ENCODE assay signal across 8 mouse cellular contexts in genomic region chr1:72865900-72866299, GRCm38 (mm10). TPM values are rescaled to one million over a fixed set of nuclear protein-coding genes. Genes with fewer than 3 reads are reported as not detected.
DNase-seq lines count a peak whose midpoint lies in the region; ATAC-seq and TF ChIP-seq lines count a peak whose summit lies in the region.

No protein-coding gene starts in this region.

- no peak for ATAC-seq in embryonic facial prominence, embryonic 13.5 days (ENCODE audit: insufficient number of reproducible peaks, insufficient read depth, low FRiP score, low TSS enrichment, low read depth)
- ATAC-seq in liver, postnatal 0 days, result no peak
- peak; percentile 52 for ATAC-seq in neural tube, embryonic 15.5 days (ENCODE audit: low FRiP score)

- H3K9me3 ChIP-seq in embryonic facial prominence, embryonic 13.5 days, result no peaks in the 10 kb centered on the region
- no peaks in the 10 kb centered on the region for H3K9me3 ChIP-seq in hindbrain, embryonic 10.5 days
- H3K9me3 ChIP-seq in liver, postnatal 0 days (ENCODE audit: low read length), result no peaks in the 10 kb centered on the region
- no peaks in the 10 kb centered on the region for H3K9me3 ChIP-seq in neural tube, embryonic 15.5 days (replicated peaks)

- H3K27me3 ChIP-seq in embryonic facial prominence, embryonic 13.5 days, result peaks cover 4% of the 10 kb centered on the region; the same call in 1 of the 2 replicates
- peaks cover 13% of the 10 kb centered on the region; the same call in 1 of the 2 replicates for H3K27me3 ChIP-seq in hindbrain, embryonic 10.5 days (ENCODE audit: insufficient read depth, poor library complexity, severe bottlenecking)
- H3K27me3 ChIP-seq in liver, postnatal 0 days (ENCODE audit: insufficient read depth, low read length), result peaks cover 12% of the 10 kb centered on the region
- H3K27me3 ChIP-seq in neural tube, embryonic 15.5 days (replicated peaks), result no peaks in the 10 kb centered on the region

- 22% methylated on average over 6 of the region's 6 CpGs for WGBS in embryonic facial prominence, embryonic 13.5 days
- WGBS in hindbrain, embryonic 10.5 days, result 18% methylated on average over 6 of the region's 6 CpGs
- 32% methylated on average over 6 of the region's 6 CpGs for WGBS in liver, postnatal 0 days (ENCODE audit: insufficient replicate concordance)
- 6% methylated on average over 6 of the region's 6 CpGs for WGBS in neural tube, embryonic 15.5 days

- TF ChIP-seq CTCF in layer of hippocampus, adult 2 months (conservative IDR thresholded peaks at IDR 0.05), result peak; percentile 91
- TF ChIP-seq CTCF in bone marrow macrophage, adult 2 months (IDR thresholded peaks at IDR 0.05; ENCODE audit: low read depth, low read length), result peak; percentile 89
- peak; percentile 95 for TF ChIP-seq CTCF in liver, postnatal 0 days (IDR thresholded peaks at IDR 0.05; ENCODE audit: low read depth)

- DNase-seq in layer of hippocampus, adult 2 months (ENCODE audit: low spot score in 2 of 2), result peak; percentile 74 to 86
- DNase-seq in layer of hippocampus, adult 9-10 months (ENCODE audit: low spot score), result no peak
- DNase-seq in hindbrain, embryonic 10.5 days (ENCODE audit: low spot score), result peak; percentile 82
- peak; percentile 78 for DNase-seq in liver, postnatal 0 days
- DNase-seq in thymus, postnatal 4 days, result peak; percentile 77

- H3K4me2 ChIP-seq in embryonic facial prominence, embryonic 13.5 days, result no peak overlapping the region
- H3K4me2 ChIP-seq in liver, postnatal 0 days (ENCODE audit: low read depth, low read length), result no peak overlapping the region
- peak overlapping the region; percentile 31 for H3K4me2 ChIP-seq in neural tube, embryonic 15.5 days

- TF ChIP-seq EP300 in liver, postnatal 0 days (IDR thresholded peaks at IDR 0.05; ENCODE audit: low read depth), result no peak

- peaks cover 57% of the 10 kb centered on the region for H3K36me3 ChIP-seq in embryonic facial prominence, embryonic 13.5 days
- peaks cover 31% of the 10 kb centered on the region for H3K36me3 ChIP-seq in hindbrain, embryonic 10.5 days
- no peaks in the 10 kb centered on the region for H3K36me3 ChIP-seq in liver, postnatal 0 days (replicated peaks; ENCODE audit: insufficient read depth, low read length)
- H3K36me3 ChIP-seq in neural tube, embryonic 15.5 days, result no peaks in the 10 kb centered on the region

- 0 out of 2 replicates have a peak, but pooled peaks cover 5% of the 10 kb centered on the region for H3K4me1 ChIP-seq in bone marrow macrophage, adult 2 months (ENCODE audit: control insufficient read depth, insufficient read depth, low read length)
- H3K4me1 ChIP-seq in embryonic facial prominence, embryonic 13.5 days, result peaks cover 56% of the 10 kb centered on the region
- H3K4me1 ChIP-seq in hindbrain, embryonic 10.5 days (replicated peaks), result peaks cover 60% of the 10 kb centered on the region
- H3K4me1 ChIP-seq in liver, postnatal 0 days (ENCODE audit: insufficient read depth), result peaks cover 9% of the 10 kb centered on the region; the same call in 1 of the 2 replicates
- H3K4me1 ChIP-seq in neural tube, embryonic 15.5 days, result peaks cover 35% of the 10 kb centered on the region

- TF ChIP-seq POLR2A in bone marrow macrophage, adult 2 months (IDR thresholded peaks at IDR 0.05; ENCODE audit: borderline replicate concordance, low read depth, low read length), result no peak

- no peak overlapping the region for H3K27ac ChIP-seq in layer of hippocampus, adult 2 months
- H3K27ac ChIP-seq in bone marrow macrophage, adult 2 months (ENCODE audit: insufficient read depth, low read depth, low read length), result no peak overlapping the region
- H3K27ac ChIP-seq in embryonic facial prominence, embryonic 13.5 days, result 0 out of 2 replicates have a peak overlapping the region, but pooled peaks have one; percentile 17
- H3K27ac ChIP-seq in hindbrain, embryonic 10.5 days, result peak overlapping the region; percentile 66
- H3K27ac ChIP-seq in liver, postnatal 0 days (ENCODE audit: low read depth), result no peak overlapping the region
- H3K27ac ChIP-seq in neural tube, embryonic 15.5 days (replicated peaks), result peak overlapping the region; percentile 33; the same call in 1 of the 2 replicates

- no peak overlapping the region for H3K9ac ChIP-seq in embryonic facial prominence, embryonic 13.5 days
- H3K9ac ChIP-seq in liver, postnatal 0 days (replicated peaks), result no peak overlapping the region
- H3K9ac ChIP-seq in neural tube, embryonic 15.5 days (replicated peaks), result no peak overlapping the region

- no peak overlapping the region for H3K4me3 ChIP-seq in layer of hippocampus, adult 2 months
- no peak overlapping the region for H3K4me3 ChIP-seq in bone marrow macrophage, adult 2 months (ENCODE audit: insufficient read depth, low read length)
- H3K4me3 ChIP-seq in embryonic facial prominence, embryonic 13.5 days, result no peak overlapping the region
- H3K4me3 ChIP-seq in hindbrain, embryonic 10.5 days, result no peak overlapping the region
- no peak overlapping the region for H3K4me3 ChIP-seq in liver, postnatal 0 days (ENCODE audit: low read depth, low read length)
- H3K4me3 ChIP-seq in neural tube, embryonic 15.5 days (replicated peaks), result no peak overlapping the region

RNA-seq across cellular contexts. Expression of gene Igfbp5, which starts 8.8 kb away (rescaled TPM):
- total RNA-seq in layer of hippocampus, adult 2 months (2021), result 10 to 100 TPM; 72.5 to 79.3 TPM
- polyA plus RNA-seq in bone marrow macrophage, adult 2 months (2012; ENCODE audit: insufficient read depth, insufficient read length, missing spikeins), result 0.12 and 0.31 TPM in 2 replicates
- 141 and 165 TPM in 2 replicates for polyA plus RNA-seq in embryonic facial prominence, embryonic 13.5 days (2015; fragmentation: Nextera tagmentation; extraction: Ambion mirVana)
- 35.4 and 40.7 TPM in 2 replicates for polyA plus RNA-seq in hindbrain, embryonic 10.5 days (2016; fragmentation: Nextera tagmentation; extraction: Ambion mirVana)
- 2.4 and 2.5 TPM in 2 replicates for polyA plus RNA-seq in liver, postnatal 0 days (2015; fragmentation: Nextera tagmentation; extraction: Ambion mirVana)
- polyA plus RNA-seq in neural tube, embryonic 15.5 days (2015; fragmentation: Nextera tagmentation; extraction: Ambion mirVana), result 90.8 and 102 TPM in 2 replicates

RNA-seq across cellular contexts. Expression of gene Igfbp2, which starts 41.6 kb away (rescaled TPM):
- 10 to 100 TPM; 43.6 to 44.2 TPM for total RNA-seq in layer of hippocampus, adult 2 months (2021)
- not detected in 2 replicates for polyA plus RNA-seq in bone marrow macrophage, adult 2 months (2012; ENCODE audit: insufficient read depth, insufficient read length, missing spikeins)
- 469 and 555 TPM in 2 replicates for polyA plus RNA-seq in embryonic facial prominence, embryonic 13.5 days (2015; fragmentation: Nextera tagmentation; extraction: Ambion mirVana)
- polyA plus RNA-seq in hindbrain, embryonic 10.5 days (2016; fragmentation: Nextera tagmentation; extraction: Ambion mirVana), result 493 and 750 TPM in 2 replicates
- 3,364 and 3,428 TPM in 2 replicates for polyA plus RNA-seq in liver, postnatal 0 days (2015; fragmentation: Nextera tagmentation; extraction: Ambion mirVana)
- polyA plus RNA-seq in neural tube, embryonic 15.5 days (2015; fragmentation: Nextera tagmentation; extraction: Ambion mirVana), result 278 and 341 TPM in 2 replicates

Comparison
In these comparisons a context has a peak if more than half of its experiments do, and no peak if none do; other contexts are left out.
1. H3K27ac ChIP-seq: peak in embryonic facial prominence, embryonic 13.5 days (single experiment), hindbrain, embryonic 10.5 days (single experiment) and neural tube, embryonic 15.5 days (single experiment); none in layer of hippocampus, adult 2 months (single experiment), bone marrow macrophage, adult 2 months (single experiment) and liver, postnatal 0 days (single experiment).
2. RNA of gene Igfbp5, which starts 8.8 kb away (polyA plus RNA-seq): 141 to 165 TPM in embryonic facial prominence, embryonic 13.5 days, 90.8 to 102 TPM in neural tube, embryonic 15.5 days and 35.4 to 40.7 TPM in hindbrain, embryonic 10.5 days; 2.4 to 2.5 TPM in liver, postnatal 0 days and 0.12 to 0.31 TPM in bone marrow macrophage, adult 2 months; every median in the first group is over 10 times any median in the second.
3. RNA of gene Igfbp2, which starts 41.6 kb away (polyA plus RNA-seq): 3,364 to 3,428 TPM in liver, postnatal 0 days, 493 to 750 TPM in hindbrain, embryonic 10.5 days, 469 to 555 TPM in embryonic facial prominence, embryonic 13.5 days and 278 to 341 TPM in neural tube, embryonic 15.5 days; not detected in bone marrow macrophage, adult 2 months; every median in the first group is over 100 times any median in the second.
4. Peak in every context shown above with its lines, with median percentiles within 50 percentile points of each other: CTCF ChIP-seq.